Mouse (Mus musculus): ENCODE results near the gene Tmprss12. TPM values are rescaled to one million over a fixed set of nuclear protein-coding genes. Genes with fewer than 3 reads are reported as not detected.

Gene Tmprss12
- polyA plus RNA-seq (2012; ENCODE audit: insufficient read depth, insufficient read length, missing spikeins) = not detected in 2 replicates

GRCm38 (mm10) chr15:100280626-100281025 is at the start of gene Tmprss12:
Tmprss12 (plus strand) TSS chr15:100280837.
- Histone ChIP-seq H3K4me3 (ENCODE audit: insufficient read depth, low read length) (no peak within 1 kb of the TSS), H3K27ac (ENCODE audit: insufficient read depth, low read depth, low read length) (no peak within 1 kb of the TSS), H3K4me1 (ENCODE audit: control insufficient read depth, insufficient read depth, low read length) (no peaks in the 10 kb centered on the region)
- TF ChIP-seq POLR2A (IDR thresholded peaks at IDR 0.05; ENCODE audit: borderline replicate concordance, low read depth, low read length) = no peak
- TF ChIP-seq CTCF (IDR thresholded peaks at IDR 0.05; ENCODE audit: low read depth, low read length) = no peak

GRCm38 (mm10) chr15:100231616-100232525 is 48.8 kb upstream of the Tmprss12 start:
- Histone ChIP-seq H3K4me1 (ENCODE audit: control insufficient read depth, insufficient read depth, low read length) (peaks cover 26% of the 10 kb centered on the region), H3K27ac (ENCODE audit: insufficient read depth, low read depth, low read length) (no peak overlapping the region)

GRCm38 (mm10) chr15:100235208-100235965 is 45.2 kb upstream of the Tmprss12 start:
- H3K4me1 ChIP-seq (ENCODE audit: control insufficient read depth, insufficient read depth, low read length) = peaks cover 24% of the 10 kb centered on the region
- no peak for TF ChIP-seq POLR2A (IDR thresholded peaks at IDR 0.05; ENCODE audit: borderline replicate concordance, low read depth, low read length)
- no peak for TF ChIP-seq CTCF (IDR thresholded peaks at IDR 0.05; ENCODE audit: low read depth, low read length)
- H3K27ac ChIP-seq (ENCODE audit: insufficient read depth, low read depth, low read length) = no peak overlapping the region
- no peak overlapping the region for H3K4me3 ChIP-seq (ENCODE audit: insufficient read depth, low read length)

More at GRCm38 (mm10) chr15:100231616-100232525, 48.8 kb upstream of the Tmprss12 start:
- H3K4me3 ChIP-seq (ENCODE audit: insufficient read depth, low read length) = no peak overlapping the region
- TF ChIP-seq POLR2A (IDR thresholded peaks at IDR 0.05; ENCODE audit: borderline replicate concordance, low read depth, low read length) (no peak), CTCF (IDR thresholded peaks at IDR 0.05; ENCODE audit: low read depth, low read length) (no peak)

GRCm38 (mm10) chr15:100236952-100237351 is 43.7 kb upstream of the Tmprss12 start:
- TF ChIP-seq POLR2A (IDR thresholded peaks at IDR 0.05; ENCODE audit: borderline replicate concordance, low read depth, low read length) = no peak
- no peak for TF ChIP-seq CTCF (IDR thresholded peaks at IDR 0.05; ENCODE audit: low read depth, low read length)
- H3K4me3 ChIP-seq (ENCODE audit: insufficient read depth, low read length) = no peak overlapping the region
- H3K4me1 ChIP-seq (ENCODE audit: control insufficient read depth, insufficient read depth, low read length) = peaks cover 16% of the 10 kb centered on the region
- peak overlapping the region; percentile 55 for H3K27ac ChIP-seq (ENCODE audit: insufficient read depth, low read depth, low read length)

- no peak for TF ChIP-seq CTCF (IDR thresholded peaks at IDR 0.05; ENCODE audit: low read depth, low read length)
- no peak for TF ChIP-seq POLR2A (IDR thresholded peaks at IDR 0.05; ENCODE audit: borderline replicate concordance, low read depth, low read length)
- peaks cover 25% of the 10 kb centered on the region for H3K4me1 ChIP-seq (ENCODE audit: control insufficient read depth, insufficient read depth, low read length)
- H3K4me3 ChIP-seq (ENCODE audit: insufficient read depth, low read length) = no peak overlapping the region
- no peak overlapping the region for H3K27ac ChIP-seq (ENCODE audit: insufficient read depth, low read depth, low read length)
These were observed 38.9 kb upstream of the Tmprss12 start for GRCm38 (mm10) chr15:100241780-100242179.

- Histone ChIP-seq H3K4me1 (ENCODE audit: control insufficient read depth, insufficient read depth, low read length) (peaks cover 41% of the 10 kb centered on the region), H3K27ac (ENCODE audit: insufficient read depth, low read depth, low read length) (peak overlapping the region; percentile 30), H3K4me3 (ENCODE audit: insufficient read depth, low read length) (no peak overlapping the region)
- TF ChIP-seq CTCF (IDR thresholded peaks at IDR 0.05; ENCODE audit: low read depth, low read length) = no peak
- TF ChIP-seq POLR2A (IDR thresholded peaks at IDR 0.05; ENCODE audit: borderline replicate concordance, low read depth, low read length) = no peak
These were observed 34.7 kb upstream of the Tmprss12 start for GRCm38 (mm10) chr15:100245951-100246350.

GRCm38 (mm10) chr15:100247296-100247695 is 33.3 kb upstream of the Tmprss12 start:
- TF ChIP-seq POLR2A (IDR thresholded peaks at IDR 0.05; ENCODE audit: borderline replicate concordance, low read depth, low read length) (no peak), CTCF (IDR thresholded peaks at IDR 0.05; ENCODE audit: low read depth, low read length) (no peak)
- Histone ChIP-seq H3K27ac (ENCODE audit: insufficient read depth, low read depth, low read length) (no peak overlapping the region), H3K4me3 (ENCODE audit: insufficient read depth, low read length) (no peak overlapping the region), H3K4me1 (ENCODE audit: control insufficient read depth, insufficient read depth, low read length) (peaks cover 48% of the 10 kb centered on the region)

GRCm38 (mm10) chr15:100248665-100249433 is 31.8 kb upstream of the Tmprss12 start:
- Histone ChIP-seq H3K27ac (ENCODE audit: insufficient read depth, low read depth, low read length) (no peak overlapping the region), H3K4me3 (ENCODE audit: insufficient read depth, low read length) (no peak overlapping the region), H3K4me1 (ENCODE audit: control insufficient read depth, insufficient read depth, low read length) (peaks cover 48% of the 10 kb centered on the region)
- TF ChIP-seq POLR2A (IDR thresholded peaks at IDR 0.05; ENCODE audit: borderline replicate concordance, low read depth, low read length) (no peak), CTCF (IDR thresholded peaks at IDR 0.05; ENCODE audit: low read depth, low read length) (no peak)

- H3K27ac ChIP-seq (ENCODE audit: insufficient read depth, low read depth, low read length) = peak overlapping the region; percentile 77
- no peak for TF ChIP-seq CTCF (IDR thresholded peaks at IDR 0.05; ENCODE audit: low read depth, low read length)
- no peak for TF ChIP-seq POLR2A (IDR thresholded peaks at IDR 0.05; ENCODE audit: borderline replicate concordance, low read depth, low read length)
- H3K4me3 ChIP-seq (ENCODE audit: insufficient read depth, low read length) = no peak overlapping the region
- peaks cover 39% of the 10 kb centered on the region for H3K4me1 ChIP-seq (ENCODE audit: control insufficient read depth, insufficient read depth, low read length)
These were observed 29.4 kb upstream of the Tmprss12 start for GRCm38 (mm10) chr15:100251153-100251780.

Data from bone marrow macrophage, adult 2 months (primary cell).